Mouse (Mus musculus): ENCODE data around the gene Rasd2.

Rasd2 gene

DNA sequence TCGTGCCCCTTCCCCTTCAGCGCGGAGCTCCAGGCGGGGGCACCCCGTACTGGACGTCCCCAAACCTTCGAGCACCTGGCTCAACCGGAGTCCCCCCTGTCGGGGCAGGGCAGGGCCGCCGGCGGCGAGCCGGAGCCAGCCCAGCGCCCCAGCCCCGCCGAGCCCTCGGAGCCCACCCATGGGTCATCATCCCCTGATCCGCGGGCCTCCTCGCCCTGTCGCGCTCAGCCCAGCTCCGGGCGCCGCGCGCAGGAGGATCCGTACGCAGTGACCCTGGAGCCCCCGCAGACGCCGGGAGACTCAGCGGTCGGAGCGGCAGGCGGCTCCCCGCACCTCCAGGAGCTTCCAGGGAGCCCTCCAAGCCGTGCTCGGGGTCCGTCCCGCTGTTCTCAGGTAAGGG, at the start of gene Rasd2:
Gene Rasd2, plus strand, starts transcription at position 259 of the 400 bp plus-strand sequence.
- DNase-seq (ENCODE audit: low spot score in 2 of 2), result no peak

DNA sequence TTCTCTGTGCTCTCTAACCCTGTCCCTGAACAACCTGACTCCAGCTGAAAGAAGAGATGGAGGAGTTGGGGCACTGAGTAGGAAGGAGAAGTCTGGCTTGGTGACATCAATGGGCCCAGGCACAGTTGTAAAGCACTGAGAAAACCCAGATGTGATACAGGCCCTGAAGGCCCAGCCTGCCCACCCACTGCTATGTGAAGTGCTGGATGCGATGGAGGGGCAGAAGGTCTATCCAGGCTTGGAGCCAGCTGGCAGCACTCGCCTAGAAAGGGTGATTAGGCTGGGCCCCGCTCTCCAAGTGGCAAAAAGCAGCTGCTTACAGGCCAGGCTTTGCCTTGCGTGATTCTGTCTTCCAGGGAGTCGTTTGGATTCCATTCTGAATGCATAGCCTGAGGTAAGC, 44.4 kb upstream of the Rasd2 start:
- no peak for DNase-seq (ENCODE audit: low spot score in 2 of 2)

DNA sequence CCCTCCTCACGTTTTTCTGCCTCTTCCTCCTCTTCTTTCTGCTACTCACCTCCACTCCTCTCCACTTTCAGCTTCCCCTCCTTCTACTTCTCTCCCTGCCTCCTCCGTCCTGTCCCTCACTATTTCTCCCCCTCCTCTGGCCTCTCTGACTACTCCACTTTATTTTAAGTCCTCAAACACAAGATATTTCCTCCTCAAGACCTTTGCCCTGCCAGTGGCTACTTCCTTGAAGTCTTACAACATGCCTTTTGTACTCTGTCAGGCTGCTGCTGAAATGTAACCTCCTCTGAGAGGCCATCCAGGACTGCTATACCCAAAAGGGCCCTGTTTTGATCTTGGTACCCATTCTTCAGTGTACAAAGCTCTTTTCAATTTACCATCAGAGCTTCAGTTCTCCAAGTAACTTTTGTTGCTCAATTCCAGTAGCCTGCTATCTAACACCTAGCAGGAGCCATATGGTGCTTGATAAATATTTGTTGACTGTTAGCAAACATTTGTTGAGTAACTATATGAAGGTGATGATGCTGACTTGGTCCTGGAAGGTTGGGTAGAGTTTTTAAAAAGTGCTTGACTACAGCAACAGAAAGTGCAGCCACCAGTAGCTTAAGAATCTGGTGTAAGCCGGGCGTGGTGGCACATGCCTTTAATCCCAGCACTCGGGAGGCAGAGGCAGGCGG, 41.6 kb upstream of the Rasd2 start:
- no peak for DNase-seq (ENCODE audit: low spot score in 2 of 2)

DNA sequence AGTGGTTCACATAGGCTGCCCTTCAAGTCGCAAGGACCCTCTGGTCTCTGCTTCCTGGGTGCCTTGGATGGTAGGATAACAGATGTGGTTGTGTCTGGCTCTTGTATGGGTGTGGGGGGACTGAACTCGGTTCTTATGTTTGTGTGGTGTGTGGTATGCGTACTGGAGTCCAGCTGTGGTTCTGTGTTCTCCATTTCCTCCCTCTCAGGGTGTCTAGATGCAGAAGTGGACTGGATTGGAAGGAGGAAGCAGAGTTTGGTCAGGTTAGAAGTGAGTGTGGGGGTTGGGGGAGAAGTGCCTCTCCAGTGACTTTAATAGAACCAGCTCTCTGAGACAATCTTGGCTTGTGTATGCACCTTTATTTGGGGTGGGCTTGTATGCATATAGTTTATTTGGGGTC, 20.7 kb upstream of the Rasd2 start:
- no peak for DNase-seq (ENCODE audit: low spot score in 2 of 2)

DNA sequence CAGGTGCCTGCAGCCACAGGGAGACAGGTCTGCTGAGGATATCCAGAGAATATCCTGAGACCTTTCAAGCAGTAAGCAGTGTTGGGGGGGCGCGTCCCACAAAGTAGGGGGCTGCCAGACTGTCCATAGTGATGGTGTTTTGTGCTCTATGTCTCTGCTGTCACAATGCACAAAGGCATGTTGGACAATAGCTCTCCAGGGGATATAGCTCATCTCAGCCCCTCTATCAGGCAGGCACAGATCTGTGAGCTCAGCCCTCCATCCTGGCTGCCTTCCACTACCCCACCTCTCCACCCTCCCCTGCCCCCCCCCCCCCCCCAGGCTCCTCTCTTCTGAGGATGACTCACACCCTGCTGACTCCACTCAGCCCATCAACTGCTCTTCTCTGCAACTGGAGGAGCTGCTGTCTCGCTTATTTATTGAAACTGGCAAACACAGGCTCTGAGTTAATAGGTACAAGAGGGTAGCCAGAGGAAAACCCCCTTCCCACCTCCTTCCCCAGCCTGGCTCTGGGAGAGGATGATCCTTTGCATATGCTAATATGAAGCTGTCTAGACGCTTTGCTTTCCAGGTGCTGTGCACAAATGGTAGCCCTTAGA, 19.2 kb upstream of the Rasd2 start:
- DNase-seq (ENCODE audit: low spot score in 2 of 2), result no peak

DNA sequence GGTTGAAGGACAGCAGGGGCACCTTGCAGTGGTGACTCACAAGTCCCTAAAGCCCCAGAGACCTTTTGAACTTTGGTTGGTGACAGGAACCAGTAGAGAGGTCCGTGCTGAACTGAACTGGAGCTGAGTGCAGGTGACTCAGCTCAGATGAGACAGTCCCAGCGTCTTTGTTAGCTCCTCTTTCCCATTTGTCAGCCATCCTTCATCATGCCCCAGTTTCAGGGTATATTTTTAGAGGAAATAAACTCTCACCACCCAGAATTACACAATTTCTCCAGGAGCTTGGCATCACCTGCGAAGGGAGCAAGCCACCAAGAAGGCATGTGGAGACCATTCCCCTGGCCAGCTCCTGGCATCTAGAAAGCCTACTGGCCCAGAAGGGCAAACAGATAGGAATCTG, 16.6 kb upstream of the Rasd2 start:
- DNase-seq (ENCODE audit: low spot score in 2 of 2), result no peak

DNA sequence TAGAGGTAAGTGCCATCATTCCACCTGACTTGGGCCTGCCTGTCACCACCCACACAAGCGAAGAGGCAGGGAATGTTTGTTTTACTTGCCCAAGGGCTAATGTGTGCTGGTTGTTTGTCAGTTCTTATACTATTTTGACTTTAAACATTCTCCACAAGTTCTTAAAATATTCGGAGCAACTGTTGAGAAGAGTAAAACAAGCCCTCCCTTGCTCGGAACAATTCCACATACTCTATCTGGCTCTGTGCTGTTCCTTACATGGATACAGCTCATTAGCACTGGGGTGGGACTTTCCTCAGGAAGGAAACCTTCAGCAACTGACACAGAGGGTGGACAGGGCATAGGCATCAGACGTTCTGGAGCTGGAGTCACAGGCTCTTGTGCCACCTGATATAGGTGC, 15.9 kb upstream of the Rasd2 start:
- no peak for DNase-seq (ENCODE audit: low spot score in 2 of 2)

DNA sequence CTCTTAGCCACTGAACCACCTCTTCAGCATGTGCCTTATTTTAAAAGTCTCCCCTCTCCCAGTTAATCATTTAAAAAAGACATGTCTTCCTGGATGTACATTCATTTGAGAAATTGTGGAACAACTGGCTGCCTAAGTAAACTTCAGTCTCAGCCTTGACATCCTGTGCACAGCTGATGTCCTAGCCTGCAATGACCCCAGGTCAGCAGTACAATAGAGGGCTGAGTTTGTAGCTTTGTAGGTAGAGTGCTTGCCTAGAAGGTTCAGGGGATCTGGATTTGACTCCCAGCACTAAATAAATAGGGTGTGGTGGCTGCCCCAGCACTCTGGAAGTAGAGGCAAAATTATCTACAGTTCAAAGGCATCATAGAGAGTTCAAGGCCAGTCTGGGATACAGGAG, 15.4 kb upstream of the Rasd2 start:
- DNase-seq (ENCODE audit: low spot score in 2 of 2), result no peak

DNA sequence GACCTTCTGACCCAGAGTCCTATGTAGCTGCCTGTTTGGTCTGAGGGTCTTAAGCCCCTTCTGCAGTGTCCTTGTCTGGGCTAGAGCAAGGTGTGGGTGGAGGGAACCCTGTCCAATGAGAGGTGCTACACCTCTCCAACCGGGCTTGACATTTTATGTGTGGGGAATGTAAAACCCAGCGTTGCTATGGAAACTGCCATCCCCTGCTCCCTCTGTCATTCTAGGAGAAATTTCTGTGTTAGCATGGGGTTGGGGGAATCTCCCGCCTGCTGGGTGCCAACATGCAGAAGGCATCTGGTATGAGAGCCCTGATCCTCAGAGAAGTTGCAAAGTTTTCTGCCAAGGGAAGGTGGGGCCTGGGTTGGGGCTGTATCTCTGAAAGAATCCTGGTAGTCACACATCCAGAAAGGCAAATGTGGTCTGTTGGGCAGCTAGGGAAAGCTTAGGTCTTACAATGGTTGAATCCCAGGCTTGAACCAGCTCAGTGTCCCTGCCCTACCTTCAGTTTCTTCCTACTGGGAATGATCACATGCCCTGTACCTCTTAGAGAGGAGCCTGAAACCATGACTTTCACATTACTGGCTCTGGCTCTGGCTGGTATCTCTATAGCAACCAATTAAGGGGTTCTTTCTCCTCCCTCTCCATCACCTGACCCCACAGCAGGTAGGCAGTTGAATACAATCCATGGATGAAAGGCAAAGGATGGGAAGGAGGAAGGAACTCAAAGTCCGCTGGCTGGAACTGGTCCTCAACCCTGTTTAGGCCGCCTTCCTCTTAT, 14.6 kb upstream of the Rasd2 start:
- no peak for DNase-seq (ENCODE audit: low spot score in 2 of 2)

DNA sequence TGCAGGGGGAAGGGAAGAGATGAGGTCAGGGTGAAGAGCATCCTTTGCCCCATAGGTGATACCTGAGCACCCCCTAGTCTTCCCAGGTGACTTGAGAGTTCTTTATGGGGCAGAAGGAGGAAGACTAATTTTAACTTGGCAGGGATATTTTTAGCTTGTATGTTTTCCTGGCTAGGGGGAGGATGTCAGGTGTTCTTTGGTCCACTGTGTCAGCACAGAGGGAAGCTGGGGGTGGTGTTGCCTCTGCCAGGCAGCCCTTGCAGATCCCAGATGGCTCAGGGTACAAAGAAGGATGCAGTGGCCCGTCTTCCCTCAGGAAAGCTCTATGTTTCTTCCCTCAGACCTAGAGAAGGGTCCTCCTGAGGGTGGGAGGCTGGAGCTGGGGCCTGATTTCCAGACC, 13.8 kb upstream of the Rasd2 start:
- DNase-seq (ENCODE audit: low spot score in 2 of 2), result no peak

DNA sequence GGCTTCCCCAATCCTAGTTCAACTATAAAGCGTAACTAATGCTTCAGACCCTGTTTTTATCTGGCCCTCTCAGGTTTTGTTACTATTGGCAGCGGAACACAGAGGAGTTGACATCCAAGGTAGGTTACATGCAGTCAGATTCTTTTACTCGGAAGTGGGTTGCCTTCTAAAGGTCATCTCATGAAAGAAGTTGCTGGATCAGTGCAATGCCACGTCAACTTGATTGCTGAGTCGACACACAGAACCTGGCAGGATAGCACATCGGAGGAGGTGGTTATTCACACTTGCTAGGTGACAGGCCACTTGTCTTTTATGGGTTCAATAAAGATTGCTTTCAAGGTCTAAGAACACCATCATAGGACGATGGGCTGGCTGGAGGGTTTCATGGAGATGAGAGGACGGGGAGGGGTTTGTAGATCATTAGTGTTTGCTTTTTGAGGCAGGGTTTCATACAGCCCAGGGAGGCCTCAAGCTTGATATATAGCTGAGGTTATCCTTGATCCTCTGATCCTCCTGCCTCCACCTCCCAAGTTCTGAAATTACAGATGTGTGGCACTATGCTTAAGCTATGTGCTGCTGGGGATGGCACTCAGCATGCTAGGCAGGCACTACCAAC, 11.6 kb upstream of the Rasd2 start:
- DNase-seq (ENCODE audit: low spot score in 2 of 2), result no peak

DNA sequence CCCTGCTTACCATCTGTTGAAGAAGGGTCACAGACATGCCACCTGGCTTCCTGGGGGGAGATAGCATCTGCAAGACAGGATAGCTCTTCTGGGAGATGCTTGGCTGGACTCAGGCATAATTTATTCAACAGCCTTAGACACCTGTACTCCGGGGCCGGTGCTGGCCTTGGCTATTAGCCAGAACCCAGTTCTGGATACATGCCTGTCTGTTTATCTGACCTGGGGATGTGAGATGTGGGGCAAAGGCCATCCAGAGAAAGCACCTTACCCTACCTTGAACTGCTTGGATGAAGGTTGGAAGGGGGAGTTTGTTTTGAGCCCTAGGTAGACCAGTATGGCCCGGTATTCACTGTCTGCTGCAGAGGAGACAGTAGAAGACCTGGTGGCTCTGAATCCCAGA, 10.8 kb upstream of the Rasd2 start:
- no peak for DNase-seq (ENCODE audit: low spot score in 2 of 2)

DNA sequence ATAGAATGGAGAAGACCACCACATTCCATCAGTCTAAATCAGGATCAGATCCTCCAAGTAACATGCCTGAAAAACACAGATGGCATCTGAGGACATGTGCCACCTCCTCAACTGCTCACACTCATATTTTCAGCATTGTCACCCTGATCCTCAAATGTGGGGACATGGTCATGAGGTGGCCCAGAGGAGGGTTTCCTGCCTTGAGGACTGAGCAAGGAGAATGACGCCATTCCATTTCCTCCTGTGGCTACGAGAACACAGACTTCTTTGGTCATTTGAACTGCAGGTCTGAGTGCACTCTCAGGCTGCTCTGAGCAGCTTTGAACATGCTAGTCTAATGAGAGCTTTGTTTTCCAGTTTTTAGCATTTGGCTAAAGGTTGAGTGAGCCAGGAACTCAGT, 10.3 kb upstream of the Rasd2 start:
- no peak for DNase-seq (ENCODE audit: low spot score in 2 of 2)

DNA sequence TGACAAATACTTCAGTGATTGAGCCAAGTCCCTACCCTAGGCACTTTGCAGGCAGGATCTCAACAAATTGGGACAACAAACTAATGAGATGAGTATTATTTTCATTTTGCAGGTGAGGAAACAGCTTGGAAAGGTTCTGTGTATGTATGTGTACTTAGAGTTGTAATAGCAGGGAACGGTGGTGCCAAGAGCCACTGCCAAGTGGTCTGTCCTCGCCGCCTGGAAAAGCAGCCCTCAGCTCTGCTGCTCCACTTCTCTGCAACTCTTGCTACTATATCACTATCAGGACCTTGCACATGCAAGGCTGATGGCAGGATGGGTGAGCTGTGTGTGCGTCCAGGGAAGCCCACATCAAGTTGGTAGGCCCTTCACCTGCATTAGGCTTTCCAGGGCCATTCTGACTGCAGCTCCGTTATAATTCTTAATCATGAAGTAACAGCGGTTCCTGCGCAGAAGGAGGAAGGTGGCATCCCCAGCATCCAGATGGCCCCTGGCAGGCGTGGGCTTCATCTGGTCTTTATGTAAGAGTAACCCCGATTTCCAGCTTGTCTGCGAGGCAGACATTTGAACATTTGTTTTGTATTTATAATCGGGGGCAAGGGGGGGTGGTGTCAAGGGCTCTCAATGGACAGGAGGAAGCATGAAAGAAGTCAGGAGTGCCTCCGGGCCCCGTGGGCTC, 9.4 kb upstream of the Rasd2 start:
- no peak for DNase-seq (ENCODE audit: low spot score in 2 of 2)

DNA sequence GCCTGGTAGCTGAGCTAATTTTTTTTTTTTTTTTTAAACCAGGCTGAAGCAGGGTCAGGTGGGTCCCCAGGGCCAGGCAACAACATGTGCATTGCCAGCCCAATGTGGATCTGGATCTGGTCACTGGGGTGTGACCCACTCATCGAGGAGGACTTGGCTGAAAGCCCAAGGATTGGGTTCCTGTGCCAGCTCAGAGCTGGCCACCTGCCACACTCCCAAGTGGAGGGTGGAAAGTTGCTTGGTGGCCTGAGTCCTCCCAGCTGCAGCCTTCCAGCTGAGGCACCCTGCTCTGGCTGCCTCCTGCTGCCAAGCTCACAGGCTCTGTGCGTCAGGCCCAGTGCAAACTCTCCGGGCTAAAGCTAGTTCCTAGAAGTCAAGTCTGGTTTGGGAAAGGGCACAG, 2.3 kb upstream of the Rasd2 start:
- no peak for DNase-seq (ENCODE audit: low spot score in 2 of 2)

DNA sequence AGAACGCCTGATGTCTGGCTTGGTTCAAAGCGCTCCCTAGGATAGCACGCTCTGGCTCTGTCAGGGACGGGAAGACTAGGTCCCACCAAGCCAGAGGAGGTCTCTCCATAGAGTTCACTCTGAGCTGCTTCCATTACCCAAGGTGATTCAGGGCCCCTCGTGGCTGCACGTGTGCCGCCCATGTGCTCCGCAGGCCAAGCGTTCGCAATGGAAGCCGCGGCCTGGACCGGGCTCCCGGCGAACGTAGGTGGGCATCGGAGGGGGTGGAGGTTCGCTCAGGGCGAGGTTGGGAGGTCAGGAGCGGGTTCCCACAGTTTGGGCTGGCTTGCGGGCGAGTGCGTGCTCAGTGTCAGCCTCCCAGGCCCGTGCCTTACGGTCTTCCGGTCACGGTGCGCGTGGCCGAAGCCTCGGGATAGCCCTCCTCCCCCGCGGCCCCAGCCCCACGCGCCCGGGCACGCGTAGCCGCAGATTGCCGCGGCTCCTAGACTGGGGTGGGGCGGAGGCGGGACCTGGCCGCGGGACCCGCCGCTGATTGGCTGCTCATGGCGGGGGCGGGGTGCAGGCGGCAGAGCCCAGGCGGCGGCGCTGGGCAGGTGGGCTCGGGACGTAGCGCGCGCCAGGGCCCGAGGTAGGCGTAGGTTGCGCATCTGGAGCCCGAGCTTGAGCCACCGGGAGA, 975 bp upstream of the Rasd2 start:
- peak; percentile 50 to 71 for DNase-seq (ENCODE audit: low spot score in 2 of 2)

DNA sequence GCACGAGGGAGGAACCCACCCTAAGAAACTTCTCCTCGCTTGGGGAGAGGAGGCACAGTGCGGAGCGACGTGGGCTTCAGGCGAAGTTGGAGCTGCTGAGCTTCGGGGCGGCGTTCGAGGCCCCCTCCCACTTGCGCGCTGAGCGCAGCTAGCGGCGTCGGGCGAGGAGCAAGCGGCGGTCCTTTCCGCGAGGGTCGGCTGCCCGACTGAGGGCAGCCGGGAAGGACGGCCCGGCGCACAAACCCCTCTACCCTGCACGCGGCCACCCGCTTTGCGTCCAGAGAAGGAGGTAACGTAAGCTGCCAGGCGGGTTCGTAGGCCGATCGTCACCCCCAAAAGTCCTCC, 465 bp upstream of the Rasd2 start:
- no peak for DNase-seq (ENCODE audit: low spot score in 2 of 2)

DNA sequence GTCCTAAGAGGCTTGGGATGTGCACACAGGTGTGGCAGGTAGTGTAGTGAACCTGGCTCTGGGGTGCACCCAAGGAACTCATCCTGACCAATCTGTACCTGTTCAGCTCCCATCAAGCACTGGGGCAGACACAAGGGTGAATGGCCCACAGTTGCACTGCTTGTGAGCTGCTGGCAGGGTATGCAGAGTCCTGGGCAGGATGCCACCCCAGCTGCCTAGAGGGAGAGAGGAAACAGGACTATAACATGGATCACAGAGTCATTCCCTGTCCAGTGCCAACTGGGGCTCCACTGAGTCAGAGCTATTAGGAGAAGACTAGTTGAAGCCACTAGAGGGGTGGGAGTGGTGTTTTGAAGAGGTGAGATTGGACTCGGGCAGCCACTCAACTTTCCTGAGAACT, 1.3 kb downstream of the Rasd2 start:
- DNase-seq (ENCODE audit: low spot score in 2 of 2), result no peak

DNA sequence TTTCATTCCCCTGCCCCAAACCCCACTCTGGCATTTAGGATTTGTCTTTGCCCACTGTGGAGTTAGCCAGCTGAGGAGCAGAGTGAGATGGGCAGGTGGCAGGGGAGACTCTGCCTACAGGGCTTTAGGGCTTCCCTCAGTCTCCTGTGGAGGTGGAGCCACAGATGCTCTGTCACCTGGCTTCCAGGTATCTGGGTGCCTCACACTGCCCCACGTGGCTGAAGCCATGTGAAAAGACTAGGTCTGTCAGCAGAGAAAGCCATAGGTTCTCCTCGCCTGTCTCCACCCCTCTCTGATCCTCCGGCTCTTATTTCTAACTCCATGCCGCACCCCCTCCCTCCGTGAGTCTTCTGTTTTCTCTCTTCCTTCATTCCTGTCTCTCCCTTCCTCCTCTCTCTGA, 2.2 kb downstream of the Rasd2 start:
- no peak for DNase-seq (ENCODE audit: low spot score in 2 of 2)

DNA sequence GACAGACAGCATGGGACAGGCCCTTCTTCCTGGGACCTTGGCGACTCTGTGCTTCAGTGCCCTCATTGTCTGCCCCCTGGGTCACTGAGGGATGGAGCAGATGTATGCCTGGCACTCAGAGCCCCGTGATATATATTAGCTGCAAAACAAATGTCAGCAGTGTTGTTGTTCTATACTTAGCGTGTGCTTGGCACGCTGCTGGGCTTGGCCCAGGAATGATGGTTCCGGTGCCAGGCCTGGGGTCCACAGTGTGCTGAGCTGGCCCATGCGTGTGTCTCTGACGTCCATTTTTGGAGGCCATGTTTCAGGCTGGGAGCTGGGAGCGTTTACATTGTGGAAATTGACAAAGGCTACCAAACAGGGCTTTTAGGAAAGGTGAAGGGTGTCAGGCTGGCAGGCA, 3.1 kb downstream of the Rasd2 start:
- no peak for DNase-seq (ENCODE audit: low spot score in 2 of 2)

DNA sequence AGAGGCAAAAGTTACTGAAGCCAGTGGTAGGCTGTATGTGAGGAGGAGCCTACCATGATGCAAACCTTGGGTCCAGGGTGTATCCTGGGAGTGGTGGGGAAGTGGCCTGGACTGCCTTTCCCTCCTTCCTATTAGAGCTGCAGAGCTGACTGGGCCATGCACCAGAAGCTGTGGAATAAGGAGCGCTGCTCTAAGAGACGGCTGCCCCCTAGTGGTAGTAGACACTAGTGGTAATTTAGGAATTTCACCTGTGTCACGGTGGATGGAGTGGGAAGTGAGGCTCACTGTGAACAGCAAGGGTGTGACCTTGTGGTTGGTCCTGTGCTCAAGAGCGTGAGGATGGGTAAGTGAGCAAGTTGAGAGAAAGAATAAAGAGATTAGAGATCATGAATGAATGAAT, 4.2 kb downstream of the Rasd2 start:
- DNase-seq (ENCODE audit: low spot score in 2 of 2), result peak; percentile 20 to 62

Measured in spleen, postnatal 10 days (tissue).